Mouse (Mus musculus): Measurements from ENCODE around the gene Ank3. TPM values are rescaled to one million over a fixed set of nuclear protein-coding genes. Genes with fewer than 3 reads are reported as not detected.

The Ank3 gene
- total RNA-seq, 2 experiments from 2014 or later, result 573 to 576 TPM

DNA sequence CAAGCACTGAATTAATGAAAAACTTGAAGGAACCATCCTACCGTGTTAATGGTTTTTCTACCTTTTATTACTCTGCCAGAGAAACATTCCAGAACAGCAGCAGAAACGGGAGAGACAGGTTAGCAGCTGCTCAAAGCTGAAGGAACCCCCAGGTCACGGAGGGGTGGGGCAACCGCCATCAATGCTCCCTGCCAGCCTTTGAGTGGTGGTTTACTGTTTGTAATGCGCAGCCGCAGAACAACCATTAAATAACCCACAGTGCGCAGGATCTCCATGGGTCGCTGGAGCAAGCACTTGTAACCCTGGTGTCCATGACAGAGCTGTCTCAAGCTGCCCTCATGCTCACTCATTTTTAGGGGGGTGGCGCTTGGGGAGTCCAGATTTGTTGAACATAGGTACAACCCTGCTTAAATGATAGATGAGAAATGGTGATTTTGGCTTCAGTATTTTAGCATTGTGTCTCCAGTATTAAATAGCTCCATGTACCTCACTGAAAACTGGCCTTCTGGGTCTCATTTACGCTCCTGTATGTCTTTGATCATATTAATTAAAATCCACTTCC, 133.7 kb downstream of the Ank3 start:
- intact Hi-C loops (cut with DNase I), result loop anchor here (5.0 to 10.0 kb wide), 2 partner anchors 80 to 123 kb away; no protein-coding TSS in a partner anchor
- no peak for DNase-seq

DNA sequence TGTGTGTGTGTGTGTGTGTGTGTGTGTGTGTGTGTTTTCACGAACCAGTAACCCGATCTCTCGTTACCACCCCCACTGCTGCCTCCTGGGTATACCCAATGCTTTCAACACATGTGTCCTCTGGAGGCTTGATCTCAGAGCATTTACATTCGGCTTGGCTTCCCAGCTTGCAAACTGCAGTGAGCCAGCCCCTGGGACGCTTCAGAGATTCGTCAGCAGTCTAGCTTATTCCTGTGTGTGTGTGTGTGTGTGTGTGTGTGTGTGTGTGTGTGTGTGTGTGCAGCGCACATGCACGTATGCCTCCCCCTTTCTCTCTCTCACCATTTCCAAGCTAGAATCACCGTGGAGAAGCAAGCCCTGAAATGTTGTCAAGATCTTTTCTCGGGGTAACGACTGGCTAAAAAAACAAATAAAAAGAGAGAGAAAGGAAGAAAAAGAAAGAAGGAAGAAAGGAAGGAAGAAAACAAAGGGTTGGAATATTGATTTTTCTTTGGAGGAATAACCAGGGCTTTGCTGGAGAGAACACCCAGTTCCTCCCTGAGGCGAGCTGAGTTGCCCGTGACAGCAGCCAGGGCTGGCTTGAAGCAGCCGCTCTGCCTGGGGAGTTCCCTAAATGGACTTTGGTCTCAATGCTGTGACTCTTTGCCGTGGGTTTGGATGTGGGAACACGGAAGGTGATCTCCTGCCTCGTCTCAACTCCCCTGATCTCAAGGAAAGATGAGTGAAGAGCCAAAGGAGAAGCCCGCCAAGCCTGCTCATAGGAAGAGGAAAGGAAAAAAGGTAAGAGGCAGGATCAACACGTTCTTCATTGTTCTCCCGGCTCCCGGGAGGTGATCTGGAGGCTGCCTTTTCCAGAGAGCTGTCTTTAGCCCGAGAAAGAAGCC, 135.2 kb downstream of the Ank3 start:
- peak; percentile 26 for DNase-seq
- intact Hi-C loops (cut with DNase I), result loop anchor here (5.0 to 10.0 kb wide), 2 partner anchors 81 to 121 kb away; no protein-coding TSS in a partner anchor

DNA sequence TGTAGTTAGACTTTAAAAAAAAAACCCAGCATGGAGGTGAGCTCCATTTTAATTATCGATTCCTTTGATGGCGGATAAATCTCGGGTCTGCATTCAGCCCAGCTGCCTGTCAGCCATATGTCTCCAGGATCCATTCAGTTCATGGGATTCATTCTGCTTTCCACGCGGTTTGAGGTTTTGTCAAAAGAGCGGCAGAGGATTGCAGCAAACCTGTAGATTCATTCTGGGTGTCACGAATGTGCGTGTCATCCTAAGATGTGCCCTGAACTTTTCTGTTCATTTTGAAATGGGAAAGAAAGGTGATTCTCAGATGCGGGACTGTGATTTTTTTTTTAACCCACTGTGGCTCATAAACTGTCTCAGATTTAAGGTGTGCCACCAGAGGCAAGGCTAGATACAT, 136.1 kb downstream of the Ank3 start:
- intact Hi-C loops (cut with DNase I), result loop anchor here (5.0 to 10.0 kb wide), 2 partner anchors 82 to 120 kb away; no protein-coding TSS in a partner anchor

DNA sequence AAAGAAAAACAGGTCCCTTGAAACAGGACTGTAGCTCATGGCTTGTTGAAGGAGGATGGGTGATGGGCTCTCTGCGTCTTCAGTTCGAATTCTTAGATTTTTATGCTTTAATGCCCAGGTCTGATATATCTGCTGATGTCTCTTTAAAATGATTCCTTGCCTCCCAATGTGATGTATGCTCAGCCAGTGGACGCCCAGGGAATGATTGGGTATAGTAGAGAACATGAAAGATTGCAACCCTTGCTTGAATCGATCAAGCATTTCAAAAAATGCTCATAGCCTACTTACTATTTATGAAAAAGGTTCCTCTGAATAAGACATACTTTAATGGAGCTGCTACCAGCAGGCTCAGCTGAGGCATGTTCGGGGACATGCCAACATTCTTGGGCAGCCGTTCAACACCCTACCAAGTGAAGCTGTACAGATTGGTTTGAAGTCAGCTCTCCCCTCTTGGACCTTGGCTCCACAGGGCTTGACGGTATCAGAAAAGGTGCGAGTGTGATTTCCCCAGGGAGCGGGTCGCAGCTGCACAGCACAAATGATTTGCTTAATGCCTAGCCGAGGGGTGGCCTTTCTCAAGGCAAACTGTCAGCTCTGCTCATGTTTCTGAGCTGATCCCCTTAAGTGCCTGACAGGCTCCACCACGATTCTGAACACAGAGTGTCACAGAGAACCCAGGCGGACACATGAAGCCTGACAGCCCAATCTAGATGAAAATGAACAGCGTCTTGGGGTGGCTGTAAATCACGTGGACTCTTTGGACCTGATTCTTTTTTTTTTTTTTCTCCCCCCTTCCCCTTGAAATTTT, 136.8 kb downstream of the Ank3 start:
- DNase-seq, result peak; percentile 84
- intact Hi-C loops (cut with DNase I), result loop anchor here (10.0 kb wide), 1 partner anchor 119 kb away; no protein-coding TSS in a partner anchor

More for the DNA sequence above, 136.1 kb downstream of the Ank3 start:
- DNase-seq, result no peak

DNA sequence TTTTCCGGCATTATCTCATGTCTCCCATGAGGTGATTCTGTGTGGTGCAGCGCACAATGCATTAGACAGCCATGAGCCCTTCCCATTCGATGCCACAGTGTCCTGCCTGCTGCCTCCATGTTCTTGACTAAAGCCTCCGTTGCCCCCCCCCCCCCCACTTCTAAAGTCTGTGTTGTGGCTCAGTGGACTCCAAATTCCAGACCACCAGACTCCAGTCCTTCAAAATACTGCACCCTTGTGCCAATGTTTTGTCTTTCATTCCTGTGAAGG, 137.3 kb downstream of the Ank3 start:
- intact Hi-C loops (cut with DNase I), result loop anchor here (10.0 kb wide), 1 partner anchor 119 kb away; no protein-coding TSS in a partner anchor
- no peak for DNase-seq

GRCm38 (mm10) chr10:69536372-69537075, 138.0 kb downstream of the Ank3 start:
- intact Hi-C loops (cut with DNase I), result loop anchor here (10.0 kb wide), 1 partner anchor 118 kb away; no protein-coding TSS in a partner anchor
- DNase-seq, result no peak

- no peak for DNase-seq
- intact Hi-C loops (cut with DNase I), result loop anchor here (10.0 kb wide), 1 partner anchor 117 kb away; no protein-coding TSS in a partner anchor
Observed at GRCm38 (mm10) chr10:69538236-69538635, 139.7 kb downstream of the Ank3 start.

GRCm38 (mm10) chr10:69542439-69542838, 143.9 kb downstream of the Ank3 start:
- no peak for DNase-seq

GRCm38 (mm10) chr10:69543876-69544620, 145.5 kb downstream of the Ank3 start:
- DNase-seq, result no peak
- intact Hi-C loops (cut with DNase I), result no loop called here

More at GRCm38 (mm10) chr10:69542439-69542838, 143.9 kb downstream of the Ank3 start:
- intact Hi-C loops (cut with DNase I), result no loop called here

GRCm38 (mm10) chr10:69544653-69545052, 146.1 kb downstream of the Ank3 start:
- intact Hi-C loops (cut with DNase I), result no loop called here
- no peak for DNase-seq

GRCm38 (mm10) chr10:69545936-69546335, 147.4 kb downstream of the Ank3 start:
- intact Hi-C loops (cut with DNase I), result no loop called here
- DNase-seq, result no peak

GRCm38 (mm10) chr10:69546643-69547042, 148.1 kb downstream of the Ank3 start:
- intact Hi-C loops (cut with DNase I), result no loop called here
- no peak for DNase-seq

GRCm38 (mm10) chr10:69548771-69549170, 150.2 kb downstream of the Ank3 start:
- intact Hi-C loops (cut with DNase I), result no loop called here
- DNase-seq, result no peak

- DNase-seq, result no peak
- intact Hi-C loops (cut with DNase I), result no loop called here
Observed at GRCm38 (mm10) chr10:69549221-69549620, 150.6 kb downstream of the Ank3 start.

- no peak for DNase-seq
- intact Hi-C loops (cut with DNase I), result no loop called here
Observed at GRCm38 (mm10) chr10:69550824-69551223, 152.3 kb downstream of the Ank3 start.

DNA sequence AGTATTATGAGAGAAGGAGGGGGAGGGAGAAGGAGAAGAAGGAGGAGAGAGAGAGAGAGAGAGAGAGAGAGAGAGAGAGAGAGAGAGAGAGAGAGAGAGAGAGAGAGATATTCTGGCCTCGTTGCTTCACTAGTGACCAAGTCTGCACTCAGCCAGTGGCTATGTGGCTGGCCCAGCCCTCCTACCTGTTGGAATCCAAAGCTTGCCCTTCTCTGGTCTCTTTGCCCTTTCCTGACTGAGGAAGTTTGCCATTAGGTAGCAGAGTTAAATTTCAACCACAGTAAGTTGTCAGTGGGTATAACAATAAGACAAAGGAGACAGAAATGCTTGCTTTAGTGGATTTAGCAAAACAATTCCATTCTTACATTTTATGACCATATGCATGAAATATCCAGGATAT, 154.5 kb downstream of the Ank3 start:
- intact Hi-C loops (cut with DNase I), result no loop called here
- DNase-seq, result no peak

GRCm38 (mm10) chr10:69555592-69555991, 157.0 kb downstream of the Ank3 start:
- no peak for DNase-seq
- intact Hi-C loops (cut with DNase I), result no loop called here

GRCm38 (mm10) chr10:69556278-69556677, 157.7 kb downstream of the Ank3 start:
- intact Hi-C loops (cut with DNase I), result no loop called here
- DNase-seq, result peak; percentile 48

DNA sequence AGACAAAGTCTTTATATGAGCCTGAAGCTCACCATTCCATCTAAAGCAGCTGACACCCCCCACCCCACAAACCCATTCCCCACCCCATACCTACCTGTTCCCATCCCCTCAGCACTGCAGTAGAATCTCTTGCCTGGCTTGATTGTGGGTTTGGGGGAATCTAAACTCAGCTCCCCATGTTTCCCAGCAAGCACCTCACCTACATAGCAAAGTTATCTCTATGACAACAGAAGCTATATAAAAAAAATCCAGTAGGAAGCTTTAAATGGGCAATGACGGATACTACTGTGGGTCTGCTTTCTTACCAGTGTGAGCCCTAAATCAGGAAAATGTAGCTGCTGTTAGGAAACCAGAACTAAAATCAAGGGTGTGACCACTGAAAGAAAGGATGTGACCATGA, 161.7 kb downstream of the Ank3 start:
- no peak for DNase-seq
- intact Hi-C loops (cut with DNase I), result no loop called here

DNA sequence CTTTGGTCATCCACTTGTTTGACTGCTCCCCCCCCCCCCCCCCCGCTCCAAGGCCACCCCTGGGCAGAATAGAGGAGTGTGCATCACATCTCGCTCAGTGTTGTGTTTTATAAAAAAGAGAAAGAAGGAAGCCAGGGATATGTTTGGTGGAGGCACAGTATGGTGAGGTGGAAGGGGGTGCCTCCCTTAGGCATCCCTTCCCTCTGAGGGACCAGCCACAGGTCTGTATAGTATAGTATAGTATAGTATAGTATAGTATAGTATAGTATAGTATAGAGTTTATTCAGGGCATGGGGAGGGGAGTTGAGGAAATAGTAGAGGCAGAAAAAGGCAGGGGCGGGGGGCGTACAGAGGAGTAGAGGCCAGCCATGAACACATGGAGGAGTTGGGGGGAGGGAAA, 164.4 kb downstream of the Ank3 start:
- intact Hi-C loops (cut with DNase I), result no loop called here
- no peak for DNase-seq

Measured in left cerebral cortex, postnatal 4 days (tissue).